Mouse (Mus musculus) lung, postnatal 0 days (tissue): ENCODE results near the gene Cpa5. TPM values are rescaled to one million over a fixed set of nuclear protein-coding genes. Genes with fewer than 3 reads are reported as not detected.

Source experiments
- ATAC-seq: fragments of 200-750 bp; cut with Nextera tagmentation; 2 replicates; pipeline ENCODE4 v1.8.0; 2017; ENCODE audit warnings: moderate library complexity
- DNase-seq: peaks from one replicate; pipeline ENCODE4 v3.0.0-alpha.2; 2016; ENCODE audit warnings: low spot score
- H3K27ac ChIP-seq: fragments of 300-500 bp; sonication (generic); 2 replicates; pipeline ENCODE4 v1.5.1; 2014; ENCODE audit warnings: antibody characterized with exemption, mild to moderate bottlenecking, low read length, mixed read lengths
- H3K27me3 ChIP-seq: fragments of 300-500 bp; sonication (generic); replicated peaks from 2 replicates; pipeline ENCODE4 v1.6.1; 2014; ENCODE audit warnings: low read length, mixed read lengths; ENCODE audit not compliant: insufficient read depth
- H3K36me3 ChIP-seq: fragments of 300-500 bp; sonication (generic); 2 replicates; pipeline ENCODE4 v1.6.1; 2014; ENCODE audit warnings: low read length, mixed read lengths; ENCODE audit not compliant: insufficient read depth
- H3K4me1 ChIP-seq: fragments of 300-500 bp; sonication (generic); 2 replicates; pipeline ENCODE4 v1.6.1; 2014; ENCODE audit warnings: antibody characterized with exemption, low read depth, low read length, mixed read lengths; ENCODE audit not compliant: insufficient read depth
- H3K4me2 ChIP-seq: fragments of 300-500 bp; sonication (generic); replicated peaks from 2 replicates; pipeline ENCODE4 v1.6.1; 2014; ENCODE audit warnings: low read depth, mild to moderate bottlenecking, low read length, moderate library complexity, mixed read lengths
- H3K4me3 ChIP-seq: fragments of 300-500 bp; sonication (generic); 2 replicates; pipeline ENCODE4 v1.5.1; 2014; ENCODE audit warnings: low read depth, low read length
- H3K9ac ChIP-seq: fragments of 300-500 bp; sonication (generic); replicated peaks from 2 replicates; pipeline ENCODE4 v1.6.1; 2014; ENCODE audit warnings: low read depth, mild to moderate bottlenecking
- H3K9me3 ChIP-seq: fragments of 300-500 bp; sonication (generic); 2 replicates; pipeline ENCODE4 v1.6.1; 2016; ENCODE audit warnings: low read length, mixed read lengths
- CTCF ChIP-seq: IDR thresholded peaks from 2 replicates; pipeline ENCODE4 v1.5.1; 2016; ENCODE audit warnings: antibody characterized with exemption, mild to moderate bottlenecking
- EP300 ChIP-seq: IDR thresholded peaks from 2 replicates; pipeline ENCODE4 v1.6.1; 2016; ENCODE audit warnings: antibody characterized with exemption, mild to moderate bottlenecking, control low read depth
- WGBS: fragments of 180-500 bp; shearing (Covaris S2); extraction: QIAGEN DNeasy Blood & Tissue Kit; methylation state at CpG from one replicate; pipeline ENCODE4 v1.1.7; 2014; 5-methylcytosine and 5-hydroxymethylcytosine counted together
- polyA plus RNA-seq: library from polyadenylated mRNA; unstranded; fragments of >200 nt; fragmentation: Nextera tagmentation; extraction: Ambion mirVana; gene quantifications from 2 replicates; pipeline ENCODE4 v1.2.1, GENCODE M21; 2015

Cpa5 gene
- polyA plus RNA-seq, 1 experiment from 2014 or later, result not detected

DNA sequence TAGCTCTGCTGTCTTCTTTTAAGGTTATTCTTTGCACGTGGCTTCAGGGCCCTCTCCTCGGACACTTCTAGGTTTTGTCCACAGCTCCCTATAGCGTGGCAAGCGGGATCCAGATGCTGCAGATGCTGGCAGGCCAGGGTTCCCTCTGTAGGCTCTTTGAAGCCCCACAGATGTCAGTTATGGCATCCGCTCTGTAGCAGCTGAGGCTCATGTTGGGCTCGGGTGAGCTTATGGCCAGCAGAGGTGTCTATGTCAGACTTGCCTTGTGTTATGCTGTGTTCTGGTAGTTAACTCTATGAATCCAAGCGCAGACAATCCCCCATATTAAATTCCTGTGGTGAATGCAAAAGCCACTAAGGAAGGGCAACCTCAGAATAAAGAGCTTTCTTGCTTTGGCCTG, 69.6 kb downstream of the Cpa5 start:
- TF ChIP-seq CTCF, result no peak
- no peak for TF ChIP-seq EP300
- ATAC-seq, result no peak
- Histone ChIP-seq H3K4me1 (no peaks in the 10 kb centered on the region; the same call in 1 of the 2 replicates), H3K4me3 (no peak overlapping the region), H3K36me3 (no peaks in the 10 kb centered on the region), H3K9me3 (no peaks in the 10 kb centered on the region), H3K9ac (no peak overlapping the region), H3K4me2 (no peak overlapping the region), H3K27me3 (no peaks in the 10 kb centered on the region), H3K27ac (no peak overlapping the region)
- 54% methylated on average over 7 of the region's 7 CpGs for WGBS
- DNase-seq, result no peak

Other genes starting within 250 kb of the Cpa5 start
- gene Zc3hc1, start 220.0 kb upstream of the Cpa5 start, polyA plus RNA-seq, result 22.9 and 23.6 TPM in 2 replicates
- gene Klhdc10, start 209.1 kb upstream of the Cpa5 start, polyA plus RNA-seq, result 7.9 and 8.9 TPM in 2 replicates
- 14.6 TPM in 2 replicates for gene Tmem209, start 101.2 kb upstream of the Cpa5 start, polyA plus RNA-seq
- gene Ssmem1, start 101.2 kb upstream of the Cpa5 start, polyA plus RNA-seq, result 0.12 TPM in 1 of 2 replicates, not detected in the other
- gene Cpa2, start 69.4 kb upstream of the Cpa5 start, polyA plus RNA-seq, result 2.7 and 3.0 TPM in 2 replicates
- gene Cpa4, start 42.6 kb upstream of the Cpa5 start, polyA plus RNA-seq, result 0.05 and 0.07 TPM in 2 replicates
- gene Cpa1, start 28.2 kb downstream of the Cpa5 start, polyA plus RNA-seq, result 8.8 and 11.2 TPM in 2 replicates
- gene Cep41, start 82.7 kb downstream of the Cpa5 start, polyA plus RNA-seq, result 6.1 and 6.3 TPM in 2 replicates
- gene Mest, start 112.5 kb downstream of the Cpa5 start, polyA plus RNA-seq, result 436 and 472 TPM in 2 replicates